Mouse (Mus musculus) limb, embryonic 11.5 days (tissue): Measurements from ENCODE around the gene Rnf31. TPM values are rescaled to one million over a fixed set of nuclear protein-coding genes. Genes with fewer than 3 reads are reported as not detected.

Source experiments
- ATAC-seq: fragments of 200-750 bp; cut with Nextera tagmentation; 2 replicates; pipeline ENCODE4 v1.8.0; 2017; ENCODE audit warnings: low read depth; ENCODE audit not compliant: insufficient number of reproducible peaks, low FRiP score, low TSS enrichment
- DNase-seq: peaks from one replicate; pipeline ENCODE4 v3.0.0-alpha.2; 2015; ENCODE audit warnings: low spot score
- H3K27ac ChIP-seq: fragments of 300-500 bp; sonication (generic); replicated peaks from 2 replicates; pipeline ENCODE4 v1.5.1; 2014; ENCODE audit warnings: low read depth, mild to moderate bottlenecking, low read length
- H3K27me3 ChIP-seq: fragments of 300-500 bp; sonication (generic); 2 replicates; pipeline ENCODE4 v1.6.1; 2014; ENCODE audit warnings: mild to moderate bottlenecking, low read length, mixed read lengths; ENCODE audit not compliant: control insufficient read depth, insufficient read depth
- H3K36me3 ChIP-seq: fragments of 300-500 bp; sonication (generic); 2 replicates; pipeline ENCODE4 v1.6.1; 2014; ENCODE audit warnings: mild to moderate bottlenecking, low read length, moderate library complexity, mixed read lengths; ENCODE audit not compliant: control insufficient read depth, insufficient read depth
- H3K4me1 ChIP-seq: fragments of 300-500 bp; sonication (generic); 2 replicates; pipeline ENCODE4 v1.6.1; 2014; ENCODE audit warnings: low read length, mixed read lengths; ENCODE audit not compliant: control insufficient read depth, insufficient read depth
- H3K4me2 ChIP-seq: fragments of 300-500 bp; sonication (generic); 2 replicates; pipeline ENCODE4 v1.6.1; 2014; ENCODE audit warnings: low read depth, mild to moderate bottlenecking, moderate library complexity; ENCODE audit not compliant: severe bottlenecking
- H3K4me3 ChIP-seq: fragments of 300-500 bp; sonication (generic); 2 replicates; pipeline ENCODE4 v1.5.1; 2014; ENCODE audit warnings: low read depth, low read length
- H3K9ac ChIP-seq: fragments of 300-500 bp; sonication (generic); 2 replicates; pipeline ENCODE4 v1.6.1; 2014; ENCODE audit warnings: mild to moderate bottlenecking, low read length
- H3K9me3 ChIP-seq: fragments of 300-500 bp; sonication (generic); 2 replicates; pipeline ENCODE4 v1.6.1; 2016; ENCODE audit warnings: low read length; ENCODE audit not compliant: control insufficient read depth
- WGBS: fragments of 180-500 bp; shearing (Covaris S2); extraction: QIAGEN DNeasy Blood & Tissue Kit; methylation state at CpG from one replicate; pipeline ENCODE4 v1.1.7; 2014; 5-methylcytosine and 5-hydroxymethylcytosine counted together
- polyA plus RNA-seq: library from polyadenylated mRNA; unstranded; fragments of >200 nt; fragmentation: Nextera tagmentation; extraction: Ambion mirVana; gene quantifications from 2 replicates; pipeline ENCODE4 v1.2.1, GENCODE M21; 2014

The Rnf31 gene
- polyA plus RNA-seq, 1 experiment from 2014 or later, result 13.9 TPM

- no peaks in the 10 kb centered on the region for H3K4me1 ChIP-seq
- DNase-seq, result peak; percentile 70
- no peaks in the 10 kb centered on the region for H3K9me3 ChIP-seq
- no peaks in the 10 kb centered on the region for H3K27me3 ChIP-seq
- H3K36me3 ChIP-seq, result no peaks in the 10 kb centered on the region
- H3K4me3 ChIP-seq, result peak within 1 kb of the TSS; percentile 14
- H3K27ac ChIP-seq, result no peak within 1 kb of the TSS
- peak within 1 kb of the TSS; percentile 42 for H3K4me2 ChIP-seq
- 8% methylated on average over 21 of the region's 21 CpGs for WGBS
- H3K9ac ChIP-seq, result 0 out of 2 replicates have a peak within 1 kb of the TSS, but pooled peaks have one; percentile 1
- ATAC-seq, result peak; percentile 86
Measured at GRCm38 (mm10) chr14:55617822-55618221, 26.3 kb downstream of the Rnf31 start, which contains the start of gene Rec8. Rec8 (plus strand) TSS chr14:55618037.

- ATAC-seq (no peak), DNase-seq (no peak)
- Histone ChIP-seq H3K9ac (0 out of 2 replicates have a peak overlapping the region, but pooled peaks have one; percentile 1), H3K27ac (no peak overlapping the region), H3K9me3 (no peaks in the 10 kb centered on the region), H3K4me3 (peak overlapping the region; percentile 14), H3K36me3 (no peaks in the 10 kb centered on the region), H3K4me1 (no peaks in the 10 kb centered on the region), H3K4me2 (peak overlapping the region; percentile 42), H3K27me3 (no peaks in the 10 kb centered on the region)
- WGBS, result 41% methylated on average over 22 of the region's 22 CpGs
Measured at GRCm38 (mm10) chr14:55618486-55619195, 27.1 kb downstream of the Rnf31 start.

- ATAC-seq (no peak), DNase-seq (no peak)
- no peak overlapping the region for H3K4me2 ChIP-seq
- H3K4me3 ChIP-seq, result no peak overlapping the region
- no peaks in the 10 kb centered on the region for H3K9me3 ChIP-seq
- H3K9ac ChIP-seq, result no peak overlapping the region
- WGBS, result 78% methylated on average over 27 of the region's 27 CpGs
- H3K36me3 ChIP-seq, result peaks cover 42% of the 10 kb centered on the region
- no peaks in the 10 kb centered on the region for H3K4me1 ChIP-seq
- no peak overlapping the region for H3K27ac ChIP-seq
- no peaks in the 10 kb centered on the region for H3K27me3 ChIP-seq
Measured at GRCm38 (mm10) chr14:55628077-55628827, 36.7 kb downstream of the Rnf31 start.

- Histone ChIP-seq H3K4me2 (no peak overlapping the region), H3K36me3 (peaks cover 42% of the 10 kb centered on the region), H3K9me3 (no peaks in the 10 kb centered on the region), H3K4me1 (no peaks in the 10 kb centered on the region), H3K27ac (no peak overlapping the region), H3K27me3 (no peaks in the 10 kb centered on the region), H3K4me3 (no peak overlapping the region), H3K9ac (no peak overlapping the region)
- no peak for ATAC-seq
- DNase-seq, result peak; percentile 42
- 57% methylated on average over 5 of the region's 5 CpGs for WGBS
Measured at GRCm38 (mm10) chr14:55629312-55629711, 37.8 kb downstream of the Rnf31 start.

GRCm38 (mm10) chr14:55634874-55635522 lies 43.5 kb downstream of the Rnf31 start:
- no peaks in the 10 kb centered on the region for H3K27me3 ChIP-seq
- DNase-seq, result no peak
- 3% methylated on average over 23 of the region's 23 CpGs for WGBS
- no peaks in the 10 kb centered on the region for H3K9me3 ChIP-seq
- ATAC-seq, result peak; percentile 76
- peak overlapping the region; percentile 74 for H3K4me3 ChIP-seq
- H3K36me3 ChIP-seq, result peaks cover 24% of the 10 kb centered on the region
- peak overlapping the region; percentile 96 for H3K4me2 ChIP-seq
- H3K27ac ChIP-seq, result no peak overlapping the region
- peaks cover 4% of the 10 kb centered on the region; the same call in 1 of the 2 replicates for H3K4me1 ChIP-seq
- H3K9ac ChIP-seq, result peak overlapping the region; percentile 75

- H3K9ac ChIP-seq, result peak within 1 kb of the TSS; percentile 75
- H3K9me3 ChIP-seq, result no peaks in the 10 kb centered on the region
- no peaks in the 10 kb centered on the region for H3K27me3 ChIP-seq
- H3K4me1 ChIP-seq, result peaks cover 4% of the 10 kb centered on the region; the same call in 1 of the 2 replicates
- peak; percentile 91 for DNase-seq
- H3K27ac ChIP-seq, result no peak within 1 kb of the TSS
- H3K36me3 ChIP-seq, result peaks cover 21% of the 10 kb centered on the region
- H3K4me2 ChIP-seq, result peak within 1 kb of the TSS; percentile 96
- ATAC-seq, result peak; percentile 74
- H3K4me3 ChIP-seq, result peak within 1 kb of the TSS; percentile 74
- WGBS, result 2% methylated on average over 33 of the region's 33 CpGs
Measured at GRCm38 (mm10) chr14:55635523-55636007, 44.1 kb downstream of the Rnf31 start, which contains the start of gene Ipo4. Ipo4 (minus strand) TSS chr14:55635957.

- WGBS, result 94% methylated on average over 9 of the region's 9 CpGs
- peaks cover 12% of the 10 kb centered on the region; the same call in 1 of the 2 replicates for H3K36me3 ChIP-seq
- H3K27me3 ChIP-seq, result no peaks in the 10 kb centered on the region
- no peaks in the 10 kb centered on the region for H3K9me3 ChIP-seq
- no peak within 1 kb of the TSS for H3K27ac ChIP-seq
- peaks cover 8% of the 10 kb centered on the region for H3K4me1 ChIP-seq
- H3K9ac ChIP-seq, result no peak within 1 kb of the TSS
- no peak within 1 kb of the TSS for H3K4me3 ChIP-seq
- DNase-seq (no peak), ATAC-seq (no peak)
- no peak within 1 kb of the TSS for H3K4me2 ChIP-seq
Measured at GRCm38 (mm10) chr14:55637795-55638194, 46.3 kb downstream of the Rnf31 start, which contains the start of gene Gm49378. Gm49378 (minus strand) TSS chr14:55637895.

GRCm38 (mm10) chr14:55640816-55641215 lies 49.3 kb downstream of the Rnf31 start:
- Histone ChIP-seq H3K4me1 (peaks cover 10% of the 10 kb centered on the region; the same call in 1 of the 2 replicates), H3K27me3 (no peaks in the 10 kb centered on the region), H3K4me3 (no peak overlapping the region), H3K9me3 (no peaks in the 10 kb centered on the region), H3K9ac (no peak overlapping the region), H3K27ac (no peak overlapping the region), H3K36me3 (peaks cover 12% of the 10 kb centered on the region; the same call in 1 of the 2 replicates), H3K4me2 (no peak overlapping the region)
- no peak for ATAC-seq
- 96% methylated on average over 14 of the region's 14 CpGs for WGBS
- no peak for DNase-seq
